Mouse (Mus musculus): ENCODE data around the gene Slf2. TPM values are rescaled to one million over a fixed set of nuclear protein-coding genes. Genes with fewer than 3 reads are reported as not detected.

Slf2 gene
- polyA plus RNA-seq, 1 experiment from 2014 or later = 28.1 TPM

DNA sequence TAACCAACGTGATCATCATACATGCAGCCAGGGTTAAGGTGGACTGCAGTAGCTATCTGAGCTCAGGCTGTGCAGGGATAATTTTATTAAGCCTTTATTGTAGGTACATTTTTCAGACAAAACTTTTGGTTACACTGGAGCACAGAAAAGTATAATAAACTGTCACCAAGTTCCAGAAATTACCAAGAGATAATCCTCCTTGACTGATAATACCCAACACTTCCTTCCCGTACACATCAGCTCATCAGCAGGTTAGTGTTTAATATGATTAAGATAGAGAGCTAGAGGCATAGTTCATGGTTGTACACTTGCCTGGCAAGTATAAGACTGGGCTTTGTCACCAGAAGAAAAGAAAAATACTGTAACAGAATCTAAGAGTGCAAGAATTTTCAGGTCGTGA is 37.4 kb downstream of the Slf2 start:
- 88% methylated on average over 3 of the region's 3 CpGs for WGBS
- Histone ChIP-seq H3K4me3 (no peak overlapping the region), H3K4me1 (replicated peaks) (no peaks in the 10 kb centered on the region), H3K9me3 (no peaks in the 10 kb centered on the region), H3K27ac (no peak overlapping the region), H3K36me3 (peaks cover 97% of the 10 kb centered on the region), H3K27me3 (ENCODE audit: insufficient read depth, poor library complexity, severe bottlenecking) (no peaks in the 10 kb centered on the region)
- DNase-seq (ENCODE audit: low spot score) = no peak

DNA sequence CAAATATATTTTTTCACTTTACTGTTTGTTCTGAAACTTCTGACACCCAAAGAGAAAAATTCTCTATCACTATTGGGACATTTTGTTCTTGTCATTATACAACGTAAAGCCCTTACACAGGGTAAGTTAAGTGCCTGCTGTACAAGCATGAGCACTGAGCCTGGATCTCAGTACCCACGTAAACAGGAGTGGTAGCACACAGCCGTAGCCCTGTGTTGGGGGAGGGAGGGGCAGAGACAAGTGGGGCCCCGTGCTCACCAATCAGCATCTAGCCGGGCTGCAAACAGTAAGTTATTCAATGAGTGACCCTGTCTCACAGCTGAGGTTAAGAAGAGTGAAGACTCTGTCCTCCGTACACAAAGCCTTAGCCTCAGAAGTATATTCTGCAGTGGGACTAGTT is 45.7 kb downstream of the Slf2 start:
- no peaks in the 10 kb centered on the region for H3K27me3 ChIP-seq (ENCODE audit: insufficient read depth, poor library complexity, severe bottlenecking)
- DNase-seq (ENCODE audit: low spot score) = no peak
- H3K9me3 ChIP-seq = no peaks in the 10 kb centered on the region
- H3K4me1 ChIP-seq (replicated peaks) = no peaks in the 10 kb centered on the region
- no peak overlapping the region for H3K4me3 ChIP-seq
- H3K27ac ChIP-seq = no peak overlapping the region
- peaks cover 100% of the 10 kb centered on the region for H3K36me3 ChIP-seq
- 85% methylated on average over 6 of the region's 6 CpGs for WGBS

DNA sequence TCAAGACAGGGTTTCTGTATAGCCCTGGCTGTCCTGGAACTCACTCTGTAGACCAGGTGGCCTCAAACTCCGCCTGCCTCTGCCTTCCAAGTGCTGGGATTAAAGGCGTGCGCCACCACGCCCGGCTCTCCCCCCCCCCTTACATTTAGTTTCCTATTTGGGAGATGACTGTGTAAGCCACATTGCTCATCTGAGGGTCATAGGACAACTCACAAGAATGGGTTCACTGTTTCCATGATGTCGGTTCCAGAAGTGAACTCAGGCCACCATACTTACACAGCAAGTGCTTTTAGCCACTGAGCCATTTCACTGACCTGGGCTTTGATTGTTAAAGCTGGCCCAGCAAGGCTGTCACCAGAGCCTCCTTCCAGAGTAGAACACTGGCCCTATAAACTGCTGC is 46.2 kb downstream of the Slf2 start:
- no peak overlapping the region for H3K27ac ChIP-seq
- H3K27me3 ChIP-seq (ENCODE audit: insufficient read depth, poor library complexity, severe bottlenecking) = no peaks in the 10 kb centered on the region
- H3K36me3 ChIP-seq = peaks cover 100% of the 10 kb centered on the region
- H3K4me1 ChIP-seq (replicated peaks) = no peaks in the 10 kb centered on the region
- DNase-seq (ENCODE audit: low spot score) = no peak
- 87% methylated on average over 6 of the region's 6 CpGs for WGBS
- H3K4me3 ChIP-seq = no peak overlapping the region
- H3K9me3 ChIP-seq = no peaks in the 10 kb centered on the region

DNA sequence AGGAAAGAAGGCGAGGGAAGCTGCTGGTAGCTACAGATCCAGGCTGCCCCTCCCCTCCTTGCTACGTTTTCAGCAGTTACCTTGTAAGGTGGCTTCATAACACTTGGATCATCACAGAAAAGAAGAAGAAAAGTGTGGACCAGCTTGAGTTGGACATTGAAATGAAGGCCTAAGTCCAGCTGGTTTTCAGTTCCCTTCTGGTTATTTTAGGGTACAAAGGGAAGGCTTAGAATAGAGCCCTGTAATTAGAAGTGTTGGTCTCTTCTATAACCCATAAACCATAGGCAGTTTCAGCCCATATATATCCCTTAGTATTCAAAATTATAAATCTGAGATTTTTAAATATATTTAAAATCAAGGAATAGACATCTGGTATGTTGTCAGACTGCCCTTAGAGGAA is 49.8 kb downstream of the Slf2 start:
- H3K27ac ChIP-seq = no peak overlapping the region
- no peak overlapping the region for H3K4me3 ChIP-seq
- 92% methylated on average over 2 of the region's 2 CpGs for WGBS
- no peak for DNase-seq (ENCODE audit: low spot score)
- no peaks in the 10 kb centered on the region for H3K4me1 ChIP-seq (replicated peaks)
- H3K27me3 ChIP-seq (ENCODE audit: insufficient read depth, poor library complexity, severe bottlenecking) = no peaks in the 10 kb centered on the region
- no peaks in the 10 kb centered on the region for H3K9me3 ChIP-seq
- H3K36me3 ChIP-seq = peaks cover 76% of the 10 kb centered on the region

- Histone ChIP-seq H3K27ac (no peak overlapping the region), H3K4me1 (replicated peaks) (no peaks in the 10 kb centered on the region), H3K27me3 (ENCODE audit: insufficient read depth, poor library complexity, severe bottlenecking) (peaks cover 9% of the 10 kb centered on the region; the same call in 1 of the 2 replicates), H3K36me3 (peaks cover 58% of the 10 kb centered on the region), H3K9me3 (no peaks in the 10 kb centered on the region), H3K4me3 (no peak overlapping the region)
- no peak for DNase-seq (ENCODE audit: low spot score)
- WGBS = 88% methylated on average over 7 of the region's 7 CpGs
Measured at GRCm38 (mm10) chr19:44982477-44983115, 51.6 kb downstream of the Slf2 start.

DNA sequence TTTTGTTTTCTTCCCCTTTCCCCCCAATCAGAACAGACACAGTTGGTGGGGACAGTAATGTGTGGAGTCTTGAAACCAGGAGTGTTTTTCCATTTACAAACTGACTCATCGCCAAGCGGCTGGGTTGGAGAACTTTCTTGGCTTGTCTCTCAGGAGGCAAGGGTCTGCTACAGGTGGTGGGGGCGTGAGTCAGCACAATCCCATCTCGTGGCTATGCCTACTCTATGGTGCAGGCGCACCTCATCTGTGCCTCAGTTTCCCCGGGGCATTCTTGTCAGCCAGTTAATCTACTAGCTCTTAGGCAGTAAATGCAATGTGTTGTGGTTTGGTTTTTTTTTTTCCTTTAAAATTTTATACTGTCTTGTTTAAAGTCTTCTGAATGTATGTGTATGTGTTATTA is 52.4 kb downstream of the Slf2 start:
- DNase-seq (ENCODE audit: low spot score) = no peak
- Histone ChIP-seq H3K27ac (no peak overlapping the region), H3K36me3 (peaks cover 51% of the 10 kb centered on the region), H3K4me1 (replicated peaks) (peaks cover 5% of the 10 kb centered on the region), H3K27me3 (ENCODE audit: insufficient read depth, poor library complexity, severe bottlenecking) (peaks cover 11% of the 10 kb centered on the region; the same call in 1 of the 2 replicates), H3K9me3 (no peaks in the 10 kb centered on the region), H3K4me3 (no peak overlapping the region)
- 92% methylated on average over 6 of the region's 6 CpGs for WGBS

- 96% methylated on average over 4 of the region's 4 CpGs for WGBS
- peaks cover 12% of the 10 kb centered on the region; the same call in 1 of the 2 replicates for H3K27me3 ChIP-seq (ENCODE audit: insufficient read depth, poor library complexity, severe bottlenecking)
- no peak overlapping the region for H3K27ac ChIP-seq
- DNase-seq (ENCODE audit: low spot score) = no peak
- peaks cover 40% of the 10 kb centered on the region for H3K36me3 ChIP-seq
- no peaks in the 10 kb centered on the region for H3K9me3 ChIP-seq
- peaks cover 15% of the 10 kb centered on the region for H3K4me1 ChIP-seq (replicated peaks)
- H3K4me3 ChIP-seq = no peak overlapping the region
Measured at GRCm38 (mm10) chr19:44984420-44984819, 53.5 kb downstream of the Slf2 start.

DNA sequence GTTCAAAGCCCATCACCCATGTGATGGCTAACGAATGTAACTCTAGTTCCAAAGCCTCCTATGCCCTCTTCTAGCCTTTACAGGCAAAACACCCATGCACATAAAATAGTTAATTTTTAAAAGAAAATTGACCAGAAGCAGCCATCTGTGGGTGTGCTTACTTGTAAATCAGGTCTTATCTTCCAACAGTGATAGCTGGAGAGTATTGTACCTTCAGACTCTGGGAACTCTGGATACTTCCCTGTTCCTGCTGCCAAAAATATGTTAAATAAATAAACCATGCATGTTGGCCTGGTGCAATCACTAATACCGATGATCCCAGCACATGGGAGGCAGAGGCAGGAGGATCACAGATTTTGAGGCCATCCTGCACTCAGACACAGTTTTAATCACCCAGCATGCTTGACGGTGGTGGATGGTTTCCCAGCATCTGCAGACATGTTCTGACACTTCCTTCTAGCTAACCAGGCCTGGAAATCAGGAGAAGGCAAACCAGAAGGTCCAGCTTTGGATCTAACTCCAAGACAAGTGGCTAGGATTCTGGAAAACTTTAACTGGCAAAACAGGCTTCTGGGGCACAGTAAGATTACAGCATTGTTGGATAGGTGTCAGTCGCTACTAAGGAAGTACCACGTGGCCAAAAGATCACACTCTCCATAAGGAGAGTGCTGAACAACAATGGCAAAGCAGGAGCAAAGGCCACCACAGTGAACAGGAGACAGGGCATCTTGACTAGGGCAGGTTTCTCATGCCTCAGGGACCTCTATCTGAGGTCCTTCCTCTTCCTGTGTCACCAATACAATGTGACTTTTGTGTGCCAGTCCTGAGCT is 54.4 kb downstream of the Slf2 start:
- no peak overlapping the region for H3K27ac ChIP-seq
- no peak for DNase-seq (ENCODE audit: low spot score)
- H3K4me3 ChIP-seq = no peak overlapping the region
- H3K27me3 ChIP-seq (ENCODE audit: insufficient read depth, poor library complexity, severe bottlenecking) = peaks cover 22% of the 10 kb centered on the region
- H3K36me3 ChIP-seq = peaks cover 31% of the 10 kb centered on the region
- WGBS = 67% methylated on average over 5 of the region's 5 CpGs
- peaks cover 25% of the 10 kb centered on the region for H3K4me1 ChIP-seq (replicated peaks)
- no peaks in the 10 kb centered on the region for H3K9me3 ChIP-seq

- WGBS = 74% methylated on average over 6 of the region's 6 CpGs
- H3K27me3 ChIP-seq (ENCODE audit: insufficient read depth, poor library complexity, severe bottlenecking) = peaks cover 32% of the 10 kb centered on the region
- H3K4me1 ChIP-seq (replicated peaks) = peaks cover 41% of the 10 kb centered on the region
- H3K36me3 ChIP-seq = peaks cover 14% of the 10 kb centered on the region
- no peak for DNase-seq (ENCODE audit: low spot score)
- H3K9me3 ChIP-seq = no peaks in the 10 kb centered on the region
- no peak overlapping the region for H3K4me3 ChIP-seq
- H3K27ac ChIP-seq = no peak overlapping the region
Measured at GRCm38 (mm10) chr19:44987004-44987403, 56.1 kb downstream of the Slf2 start.

GRCm38 (mm10) chr19:44987851-44988250 is 56.9 kb downstream of the Slf2 start:
- no peaks in the 10 kb centered on the region for H3K9me3 ChIP-seq
- peaks cover 32% of the 10 kb centered on the region for H3K27me3 ChIP-seq (ENCODE audit: insufficient read depth, poor library complexity, severe bottlenecking)
- H3K4me3 ChIP-seq = no peak overlapping the region
- WGBS = 65% methylated on average over 6 of the region's 6 CpGs
- DNase-seq (ENCODE audit: low spot score) = no peak
- no peak overlapping the region for H3K27ac ChIP-seq
- H3K36me3 ChIP-seq = peaks cover 6% of the 10 kb centered on the region; the same call in 1 of the 2 replicates
- peaks cover 49% of the 10 kb centered on the region for H3K4me1 ChIP-seq (replicated peaks)

- Histone ChIP-seq H3K36me3 (peaks cover 6% of the 10 kb centered on the region; the same call in 1 of the 2 replicates), H3K27me3 (ENCODE audit: insufficient read depth, poor library complexity, severe bottlenecking) (peaks cover 32% of the 10 kb centered on the region), H3K4me3 (peak overlapping the region; percentile 80), H3K27ac (peak overlapping the region; percentile 88), H3K9me3 (no peaks in the 10 kb centered on the region), H3K4me1 (replicated peaks) (peaks cover 49% of the 10 kb centered on the region)
- 26% methylated on average over 9 of the region's 9 CpGs for WGBS
- no peak for DNase-seq (ENCODE audit: low spot score)
Measured at GRCm38 (mm10) chr19:44988321-44988720, 57.4 kb downstream of the Slf2 start.

- Histone ChIP-seq H3K27ac (peak within 1 kb of the TSS; percentile 88), H3K4me1 (replicated peaks) (peaks cover 49% of the 10 kb centered on the region), H3K27me3 (ENCODE audit: insufficient read depth, poor library complexity, severe bottlenecking) (peaks cover 32% of the 10 kb centered on the region), H3K36me3 (peaks cover 3% of the 10 kb centered on the region; the same call in 1 of the 2 replicates), H3K4me3 (peak within 1 kb of the TSS; percentile 80), H3K9me3 (no peaks in the 10 kb centered on the region)
- WGBS = under 1% methylated on average over 53 of the region's 58 CpGs
- DNase-seq (ENCODE audit: low spot score) = peak; percentile 63
Measured at GRCm38 (mm10) chr19:44988831-44989566, 58.0 kb downstream of the Slf2 start, which contains the start of gene Sema4g. Gene Sema4g, plus strand, starts transcription at chr19:44989101.

Data from hindbrain, embryonic 10.5 days (tissue).